Mouse (Mus musculus) heart, adult 2 months (tissue): Measurements from ENCODE around the gene Atad5.

ENCODE experiments used
- CTCF ChIP-seq: fragments of 200-600 bp; IDR thresholded peaks from 2 replicates; pipeline ENCODE4 v1.8.1; 2022; ENCODE audit warnings: antibody characterized with exemption, mild to moderate bottlenecking, moderate library complexity
- POLR2A ChIP-seq: fragments of 200-500 bp; IDR thresholded peaks from 2 replicates; pipeline ENCODE4 v1.6.1; 2011; ENCODE audit warnings: mild to moderate bottlenecking, low read depth, low read length, control low read depth; ENCODE audit not compliant: insufficient read depth

GRCm38 (mm10) chr11:80077784-80078545 lies 11.2 kb upstream of the Atad5 start:
- no peak for TF ChIP-seq CTCF
- TF ChIP-seq POLR2A: no peak
